Comparison of ENCODE assay signal across 12 mouse cellular contexts in the genomic region with DNA sequence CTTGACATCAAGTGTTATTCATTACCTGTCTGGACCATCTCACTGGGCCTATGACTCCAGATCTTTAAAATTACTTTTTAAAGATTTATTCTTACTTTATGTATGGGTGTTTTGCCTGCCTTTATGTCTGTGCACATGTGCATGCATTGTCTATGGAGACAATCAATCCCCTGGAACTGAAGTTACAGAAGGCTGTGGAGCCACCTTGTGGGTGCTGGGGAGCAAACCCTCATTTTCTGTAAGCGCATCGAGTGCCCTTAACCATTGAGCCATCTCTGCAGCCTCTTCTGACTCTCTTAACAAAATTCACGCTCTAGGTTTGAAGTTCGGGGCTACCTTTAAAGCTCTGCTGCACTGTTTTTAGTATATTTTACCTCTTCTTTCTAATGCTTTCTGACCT. TPM values are rescaled to one million over a fixed set of nuclear protein-coding genes. Genes with fewer than 3 reads are reported as not detected.
A peak's percentile ranks its signal among the peaks of the same experiment; 100 is the strongest.
DNase-seq lines count a peak whose midpoint lies in the region; ATAC-seq and TF ChIP-seq lines count a peak whose summit lies in the region.
"Had no signal": no experiment of that assay in that cellular context is flagged by ENCODE, and none has a peak within 500 bp of the region (broad histone marks: within the 10 kb centered on the region; RNA-seq: fewer than 3 reads in every experiment).

No protein-coding gene starts in this region.

- H3K4me2 ChIP-seq in hindbrain, postnatal 0 days (ENCODE audit: low read depth, low read length): no peak overlapping the region
- no peak overlapping the region for H3K4me2 ChIP-seq in hindbrain, embryonic 11.5 days (replicated peaks; ENCODE audit: low read depth, low read length)
- H3K4me2 ChIP-seq: embryonic facial prominence, embryonic 13.5 days; liver, embryonic 13.5 days; midbrain, embryonic 13.5 days had no signal

- no peak overlapping the region for H3K9ac ChIP-seq in hindbrain, postnatal 0 days (replicated peaks; ENCODE audit: low read length)
- no peak overlapping the region for H3K9ac ChIP-seq in hindbrain, embryonic 11.5 days (ENCODE audit: low read depth, low read length)
- H3K9ac ChIP-seq: embryonic facial prominence, embryonic 13.5 days; liver, embryonic 13.5 days; midbrain, embryonic 13.5 days had no signal

- no peaks in the 10 kb centered on the region for H3K4me1 ChIP-seq in hindbrain, postnatal 0 days (ENCODE audit: insufficient read depth, low read length)
- H3K4me1 ChIP-seq in hindbrain, embryonic 11.5 days (replicated peaks; ENCODE audit: control insufficient read depth, insufficient read depth, low read length): no peaks in the 10 kb centered on the region
- H3K4me1 ChIP-seq: embryonic facial prominence, embryonic 13.5 days; heart, embryonic 10.5 days; liver, embryonic 13.5 days; midbrain, embryonic 13.5 days had no signal

- H3K4me3 ChIP-seq in hindbrain, postnatal 0 days (ENCODE audit: low read length): no peak overlapping the region
- no peak overlapping the region for H3K4me3 ChIP-seq in hindbrain, embryonic 11.5 days (ENCODE audit: low read depth, low read length)
- H3K4me3 ChIP-seq: embryonic facial prominence, embryonic 13.5 days; heart, embryonic 10.5 days; liver, embryonic 13.5 days; midbrain, embryonic 13.5 days had no signal

- peak; percentile 46 for TF ChIP-seq CTCF in hindbrain, postnatal 0 days (IDR thresholded peaks at IDR 0.05; ENCODE audit: low read depth)

- no peak overlapping the region for H3K27ac ChIP-seq in hindbrain, postnatal 0 days
- H3K27ac ChIP-seq in hindbrain, embryonic 11.5 days (ENCODE audit: low read depth, low read length): no peak overlapping the region
- H3K27ac ChIP-seq: embryonic facial prominence, embryonic 13.5 days; heart, embryonic 10.5 days; liver, embryonic 13.5 days; midbrain, embryonic 13.5 days had no signal

- intact Hi-C loops in left cerebral cortex, postnatal 14 days (cut with DNase I): no loop called here

- no peak for ATAC-seq in hindbrain, postnatal 0 days
- no peak for ATAC-seq in hindbrain, embryonic 11.5 days (ENCODE audit: low FRiP score)
- ATAC-seq: inflammation-experienced regulatory T-cells, adult 6 months; midbrain, embryonic 13.5 days had no signal

- 66% methylated on average over 4 of the region's 4 CpGs for WGBS in hindbrain, postnatal 0 days
- 71% methylated on average over 4 of the region's 4 CpGs for WGBS in hindbrain, embryonic 11.5 days

- DNase-seq in hindbrain, postnatal 0 days (ENCODE audit: low spot score): no peak
- no peak for DNase-seq in hindbrain, embryonic 11.5 days (ENCODE audit: low spot score)
- DNase-seq in thymus, postnatal 0 days (ENCODE audit: low spot score): peak; percentile 34
- no peak for DNase-seq in thymus, postnatal 10 days (ENCODE audit: low spot score in 2 of 2)
- DNase-seq in brain, adult 2 months (ENCODE audit: low read depth, low spot score): peak; percentile 38
- DNase-seq in left cerebral cortex, postnatal 14 days (ENCODE audit: low spot score in 2 of 2): no peak
- no peak for DNase-seq in cerebellum, adult 8-10 months
- DNase-seq: liver, embryonic 13.5 days had no signal

- H3K9me3 ChIP-seq in hindbrain, postnatal 0 days (ENCODE audit: low read length): no peaks in the 10 kb centered on the region
- no peaks in the 10 kb centered on the region for H3K9me3 ChIP-seq in hindbrain, embryonic 11.5 days (ENCODE audit: control insufficient read depth, low read length)
- H3K9me3 ChIP-seq: embryonic facial prominence, embryonic 13.5 days; heart, embryonic 10.5 days; liver, embryonic 13.5 days; midbrain, embryonic 13.5 days had no signal

- H3K27me3 ChIP-seq in hindbrain, postnatal 0 days (ENCODE audit: insufficient read depth, low read length): no peaks in the 10 kb centered on the region
- H3K27me3 ChIP-seq in hindbrain, embryonic 11.5 days (ENCODE audit: control insufficient read depth, insufficient read depth, low read length): no peaks in the 10 kb centered on the region
- H3K27me3 ChIP-seq: embryonic facial prominence, embryonic 13.5 days; liver, embryonic 13.5 days; midbrain, embryonic 13.5 days had no signal

- peaks cover 14% of the 10 kb centered on the region for H3K36me3 ChIP-seq in hindbrain, postnatal 0 days (ENCODE audit: insufficient read depth, low read length)
- H3K36me3 ChIP-seq in hindbrain, embryonic 11.5 days (ENCODE audit: control insufficient read depth, insufficient read depth, low read length): no peaks in the 10 kb centered on the region
- H3K36me3 ChIP-seq: heart, embryonic 10.5 days; liver, embryonic 13.5 days had no signal

RNA-seq across cellular contexts. Expression of a gene that starts 14.3 kb away (rescaled TPM):
- total RNA-seq in hindbrain, postnatal 0 days (2014; rRNA removed): 23.9 and 52.3 TPM in 2 replicates
- 58.2 and 62.2 TPM in 2 replicates for polyA plus RNA-seq in hindbrain, postnatal 0 days (2015; fragmentation: Nextera tagmentation; extraction: Ambion mirVana)
- 64.5 and 66.7 TPM in 2 replicates for polyA plus RNA-seq in hindbrain, embryonic 11.5 days (2014; fragmentation: Nextera tagmentation; extraction: Ambion mirVana)
- 71.5 and 75.4 TPM in 2 replicates for polyA plus RNA-seq in thymus, postnatal 0 days (2015; fragmentation: Nextera tagmentation; extraction: Ambion mirVana)
- total RNA-seq in left cerebral cortex, postnatal 14 days (2021): 10 to 100 TPM; 23.4 to 23.5 TPM

RNA-seq across cellular contexts. Expression of a gene that starts 48.3 kb away (rescaled TPM):
- 64.7 and 65.9 TPM in 2 replicates for total RNA-seq in hindbrain, postnatal 0 days (2014; rRNA removed)
- 65.9 and 70.5 TPM in 2 replicates for polyA plus RNA-seq in hindbrain, postnatal 0 days (2015; fragmentation: Nextera tagmentation; extraction: Ambion mirVana)
- polyA plus RNA-seq in hindbrain, embryonic 11.5 days (2014; fragmentation: Nextera tagmentation; extraction: Ambion mirVana): 50.4 and 55.2 TPM in 2 replicates
- polyA plus RNA-seq in thymus, postnatal 0 days (2015; fragmentation: Nextera tagmentation; extraction: Ambion mirVana): 6.8 and 8.1 TPM in 2 replicates
- total RNA-seq in left cerebral cortex, postnatal 14 days (2021): 100 to 1,000 TPM; 131 to 147 TPM

Comparison
In these comparisons a context has a peak if more than half of its experiments do, and no peak if none do; other contexts are left out.
1. DNase-seq: peak in thymus, postnatal 0 days (single experiment) and brain, adult 2 months (single experiment); none in hindbrain, postnatal 0 days (single experiment), hindbrain, embryonic 11.5 days (single experiment), thymus, postnatal 10 days (0 of 2), left cerebral cortex, postnatal 14 days (0 of 2) and cerebellum, adult 8-10 months (single experiment).